7 mouse cellular contexts compared by ENCODE assay signal in the genomic region with DNA sequence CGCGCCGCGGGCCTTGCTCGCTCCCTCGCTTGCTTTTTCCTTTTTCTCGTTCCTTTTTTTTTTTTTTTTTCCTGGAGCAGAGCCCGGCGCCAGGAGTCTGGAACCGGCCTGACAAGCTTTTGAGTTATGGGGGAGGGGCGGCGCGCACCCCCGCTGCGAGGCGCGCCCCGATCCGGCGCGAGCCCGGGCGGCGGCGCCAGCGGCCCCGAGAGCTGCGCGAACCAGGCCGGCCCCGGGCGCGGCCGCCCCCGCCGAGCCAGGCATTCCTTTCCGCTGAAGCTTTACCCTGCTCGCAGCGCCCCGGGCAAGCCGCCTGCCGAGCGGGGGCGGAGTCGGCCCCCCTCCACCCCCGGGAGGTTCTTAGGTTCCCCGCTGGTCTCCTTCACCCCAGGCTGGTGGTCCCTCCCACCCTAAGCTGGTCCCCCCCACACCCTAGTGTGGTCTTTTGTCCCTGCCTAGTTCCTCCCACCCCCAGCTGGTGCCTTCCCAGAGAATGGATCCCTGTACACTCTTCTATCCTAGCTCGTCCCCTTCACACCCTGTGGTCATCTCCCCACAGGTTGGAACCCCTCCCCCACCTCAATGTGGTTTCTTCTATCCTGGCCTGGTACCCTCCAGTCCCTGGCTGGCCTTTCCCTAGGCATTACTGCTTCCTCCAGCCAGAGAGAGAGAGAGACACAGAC.
DNase-seq lines count a peak whose midpoint lies in the region; ATAC-seq and TF ChIP-seq lines count a peak whose summit lies in the region.

No protein-coding gene starts in this region.

- H3K4me1 ChIP-seq in hindbrain, embryonic 15.5 days (replicated peaks), result peaks cover 53% of the 10 kb centered on the region
- peaks cover 71% of the 10 kb centered on the region for H3K4me1 ChIP-seq in limb, embryonic 10.5 days
- peaks cover 65% of the 10 kb centered on the region for H3K4me1 ChIP-seq in midbrain, embryonic 13.5 days (replicated peaks)
- peaks cover 17% of the 10 kb centered on the region for H3K4me1 ChIP-seq in stomach, postnatal 0 days (replicated peaks; ENCODE audit: control insufficient read depth, insufficient read depth)

- peak overlapping the region; percentile 95 for H3K27ac ChIP-seq in gastrocnemius, adult 2 months
- H3K27ac ChIP-seq in hindbrain, embryonic 15.5 days (replicated peaks), result peak overlapping the region; percentile 93
- peak overlapping the region; percentile 98 for H3K27ac ChIP-seq in limb, embryonic 10.5 days
- peak overlapping the region; percentile 99 for H3K27ac ChIP-seq in midbrain, embryonic 13.5 days
- H3K27ac ChIP-seq in stomach, postnatal 0 days (replicated peaks), result peak overlapping the region; percentile 100

- H3K4me3 ChIP-seq in gastrocnemius, adult 2 months, result peak overlapping the region; percentile 85
- H3K4me3 ChIP-seq in hindbrain, embryonic 15.5 days, result peak overlapping the region; percentile 32
- peak overlapping the region; percentile 53 for H3K4me3 ChIP-seq in limb, embryonic 10.5 days
- H3K4me3 ChIP-seq in midbrain, embryonic 13.5 days (replicated peaks), result peak overlapping the region; percentile 29
- H3K4me3 ChIP-seq in stomach, postnatal 0 days (ENCODE audit: low read depth, low read length), result peak overlapping the region; percentile 40

- TF ChIP-seq EP300 in stomach, postnatal 0 days (optimal IDR thresholded peaks at IDR 0.05), result no peak

- no peaks in the 10 kb centered on the region for H3K27me3 ChIP-seq in hindbrain, embryonic 15.5 days
- no peaks in the 10 kb centered on the region for H3K27me3 ChIP-seq in limb, embryonic 10.5 days (ENCODE audit: low read depth, poor library complexity, severe bottlenecking)
- no peaks in the 10 kb centered on the region for H3K27me3 ChIP-seq in midbrain, embryonic 13.5 days
- H3K27me3 ChIP-seq in stomach, postnatal 0 days (ENCODE audit: control insufficient read depth, insufficient read depth, low read length), result no peaks in the 10 kb centered on the region

- no peak for TF ChIP-seq CTCF in gastrocnemius, adult 2 months (IDR thresholded peaks at IDR 0.05)
- no peak for TF ChIP-seq CTCF in stomach, postnatal 0 days (IDR thresholded peaks at IDR 0.05; ENCODE audit: low read depth)

- ATAC-seq in hindbrain, embryonic 15.5 days (ENCODE audit: low FRiP score, low read depth), result peak; percentile 57
- peak; percentile 40 for ATAC-seq in midbrain, embryonic 13.5 days
- ATAC-seq in stomach, postnatal 0 days (ENCODE audit: low FRiP score, low TSS enrichment), result peak; percentile 82

- DNase-seq in T-cell, adult 2 months (ENCODE audit: low spot score), result peak; percentile 36
- DNase-seq in cerebellum, adult 9-10 months, result peak; percentile 71
- peak; percentile 93 for DNase-seq in gastrocnemius, adult 2 months
- DNase-seq in limb, embryonic 10.5 days (ENCODE audit: low spot score), result no peak
- DNase-seq in stomach, postnatal 0 days (ENCODE audit: low spot score), result peak; percentile 92

- WGBS in hindbrain, embryonic 15.5 days, result under 1% methylated on average over 46 of the region's 48 CpGs
- WGBS in limb, embryonic 10.5 days, result 1% methylated on average over 48 of the region's 48 CpGs
- WGBS in midbrain, embryonic 13.5 days, result under 1% methylated on average over 46 of the region's 48 CpGs
- WGBS in stomach, postnatal 0 days, result 2% methylated on average over 30 of the region's 48 CpGs

- H3K36me3 ChIP-seq in hindbrain, embryonic 15.5 days, result no peaks in the 10 kb centered on the region
- H3K36me3 ChIP-seq in limb, embryonic 10.5 days, result peaks cover 4% of the 10 kb centered on the region
- H3K36me3 ChIP-seq in midbrain, embryonic 13.5 days, result no peaks in the 10 kb centered on the region
- no peaks in the 10 kb centered on the region for H3K36me3 ChIP-seq in stomach, postnatal 0 days (ENCODE audit: control insufficient read depth, insufficient read depth, low read length)

- intact Hi-C loops in gastrocnemius, adult 2 months (cut with DNase I), result no loop called here

- H3K9me3 ChIP-seq in hindbrain, embryonic 15.5 days, result no peaks in the 10 kb centered on the region
- H3K9me3 ChIP-seq in limb, embryonic 10.5 days (replicated peaks), result 0 out of 2 replicates have a peak, but pooled peaks cover 2% of the 10 kb centered on the region
- no peaks in the 10 kb centered on the region for H3K9me3 ChIP-seq in midbrain, embryonic 13.5 days
- no peaks in the 10 kb centered on the region for H3K9me3 ChIP-seq in stomach, postnatal 0 days (ENCODE audit: control insufficient read depth, low read length)

- peak overlapping the region; percentile 75 for H3K4me2 ChIP-seq in hindbrain, embryonic 15.5 days
- peak overlapping the region; percentile 58 for H3K4me2 ChIP-seq in midbrain, embryonic 13.5 days (replicated peaks)
- H3K4me2 ChIP-seq in stomach, postnatal 0 days (replicated peaks; ENCODE audit: low read depth), result peak overlapping the region; percentile 77

- H3K9ac ChIP-seq in hindbrain, embryonic 15.5 days, result peak overlapping the region; percentile 50
- peak overlapping the region; percentile 73 for H3K9ac ChIP-seq in midbrain, embryonic 13.5 days (replicated peaks)
- H3K9ac ChIP-seq in stomach, postnatal 0 days (ENCODE audit: low read length), result peak overlapping the region; percentile 83

Comparison
In these comparisons a context has a peak if more than half of its experiments do, and no peak if none do; other contexts are left out.
1. H3K4me3 ChIP-seq: peak in every context shown above with its lines; median percentile 85 in gastrocnemius, adult 2 months; 53 in limb, embryonic 10.5 days; 40 in stomach, postnatal 0 days; 32 in hindbrain, embryonic 15.5 days; 29 in midbrain, embryonic 13.5 days.